Mouse (Mus musculus): ENCODE results near the gene Sphk1.

DNA sequence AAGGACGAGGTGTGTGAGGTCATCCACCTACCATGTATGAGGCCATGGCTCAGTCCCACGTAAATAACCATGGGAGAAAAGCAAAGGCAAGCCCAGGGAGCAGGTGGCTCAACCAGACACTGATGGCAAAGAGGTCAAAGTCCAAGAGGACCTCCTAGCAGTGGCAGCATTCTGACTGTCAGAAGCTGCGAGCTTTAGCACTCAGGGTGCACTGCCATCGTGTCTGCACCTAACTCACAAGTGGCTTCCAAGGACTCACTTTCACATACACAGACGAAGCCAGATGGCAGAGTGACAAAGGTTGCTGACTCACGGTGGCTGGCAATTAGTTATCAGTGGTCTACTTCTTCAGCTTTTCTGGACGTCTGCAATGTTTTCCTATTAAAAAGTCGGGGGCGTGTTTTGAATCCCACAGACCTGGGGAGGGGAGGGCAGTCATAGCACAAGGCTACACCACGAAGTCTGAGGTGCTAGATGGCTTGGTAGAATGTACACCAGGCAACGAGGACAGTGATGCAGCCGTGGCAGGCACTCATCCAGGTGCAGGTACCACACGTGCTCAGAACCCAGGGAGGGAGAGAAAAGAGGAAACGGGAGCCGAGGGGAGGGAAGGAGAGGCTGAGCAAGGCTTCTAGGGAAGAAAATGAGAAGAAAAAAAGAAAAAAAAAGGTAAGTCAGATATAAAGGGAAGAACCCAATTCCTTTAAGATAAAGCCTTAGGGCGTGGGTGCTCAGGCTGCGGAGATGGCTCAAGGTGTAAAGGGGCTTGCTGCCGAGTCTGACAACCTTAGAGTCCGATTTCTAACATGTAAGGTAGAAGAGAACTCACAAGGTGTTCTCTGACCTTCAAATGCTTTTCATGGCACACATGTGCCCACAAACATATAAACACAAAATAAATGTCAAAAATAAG lies 41.3 kb downstream of the Sphk1 start:
- no peak for TF ChIP-seq CTCF (IDR thresholded peaks at IDR 0.05; ENCODE audit: insufficient read depth, low read length)
- no peak for TF ChIP-seq POLR2A (IDR thresholded peaks at IDR 0.05; ENCODE audit: borderline replicate concordance, extremely low read depth, low read depth, low read length)
